In genomic region chr17:84279001-84279400, GRCm38 (mm10) we compare ENCODE assay signal across 23 mouse cellular contexts.
DNase-seq lines count a peak whose midpoint lies in the region; ATAC-seq and TF ChIP-seq lines count a peak whose summit lies in the region.
"Had no signal": no experiment of that assay in that cellular context is flagged by ENCODE, and none has a peak within 500 bp of the region (broad histone marks: within the 10 kb centered on the region; RNA-seq: fewer than 3 reads in every experiment).

No protein-coding gene starts in this region.

- no peak overlapping the region for H3K4me2 ChIP-seq in intestine, embryonic 15.5 days (replicated peaks)
- H3K4me2 ChIP-seq in intestine, embryonic 16.5 days (ENCODE audit: low read depth, low read length), result no peak overlapping the region
- H3K4me2 ChIP-seq in lung, embryonic 14.5 days, result peak overlapping the region; percentile 23; the same call in 1 of the 2 replicates
- H3K4me2 ChIP-seq in limb, embryonic 13.5 days (replicated peaks), result no peak overlapping the region
- H3K4me2 ChIP-seq in stomach, embryonic 16.5 days (ENCODE audit: low read depth, low read length), result peak overlapping the region; percentile 13; the same call in 1 of the 2 replicates
- H3K4me2 ChIP-seq: embryonic facial prominence, embryonic 15.5 days; heart, embryonic 12.5 days; hindbrain, embryonic 14.5 days; liver, embryonic 13.5 days; neural tube, embryonic 15.5 days had no signal

- no peaks in the 10 kb centered on the region for H3K36me3 ChIP-seq in intestine, embryonic 15.5 days
- H3K36me3 ChIP-seq in intestine, embryonic 16.5 days (ENCODE audit: control insufficient read depth, insufficient read depth, low read length), result no peaks in the 10 kb centered on the region
- no peaks in the 10 kb centered on the region for H3K36me3 ChIP-seq in lung, embryonic 14.5 days (ENCODE audit: insufficient read depth)
- no peaks in the 10 kb centered on the region for H3K36me3 ChIP-seq in limb, embryonic 13.5 days
- H3K36me3 ChIP-seq in stomach, embryonic 16.5 days (ENCODE audit: control insufficient read depth, insufficient read depth, low read length), result no peaks in the 10 kb centered on the region
- H3K36me3 ChIP-seq: embryonic facial prominence, embryonic 15.5 days; forebrain, embryonic 10.5 days; heart, embryonic 12.5 days; liver, embryonic 13.5 days; neural tube, embryonic 15.5 days had no signal

- H3K27me3 ChIP-seq in intestine, embryonic 15.5 days (replicated peaks), result no peaks in the 10 kb centered on the region
- H3K27me3 ChIP-seq in intestine, embryonic 16.5 days (replicated peaks; ENCODE audit: control insufficient read depth, insufficient read depth, low read length), result no peaks in the 10 kb centered on the region
- H3K27me3 ChIP-seq in lung, embryonic 14.5 days (ENCODE audit: insufficient read depth, low read length), result no peaks in the 10 kb centered on the region
- H3K27me3 ChIP-seq in limb, embryonic 13.5 days, result no peaks in the 10 kb centered on the region
- H3K27me3 ChIP-seq in stomach, embryonic 16.5 days (ENCODE audit: control insufficient read depth, insufficient read depth, low read length), result no peaks in the 10 kb centered on the region
- H3K27me3 ChIP-seq: embryonic facial prominence, embryonic 15.5 days; heart, embryonic 12.5 days; liver, embryonic 13.5 days; neural tube, embryonic 15.5 days had no signal

- no peak overlapping the region for H3K9ac ChIP-seq in intestine, embryonic 15.5 days
- H3K9ac ChIP-seq in intestine, embryonic 16.5 days (ENCODE audit: low read depth, low read length), result no peak overlapping the region
- H3K9ac ChIP-seq in lung, embryonic 14.5 days, result no peak overlapping the region
- H3K9ac ChIP-seq in limb, embryonic 13.5 days, result no peak overlapping the region
- H3K9ac ChIP-seq in stomach, embryonic 16.5 days (ENCODE audit: low read length), result no peak overlapping the region
- H3K9ac ChIP-seq: embryonic facial prominence, embryonic 15.5 days; heart, embryonic 12.5 days; hindbrain, embryonic 14.5 days; liver, embryonic 13.5 days; neural tube, embryonic 15.5 days had no signal

- no peaks in the 10 kb centered on the region for H3K9me3 ChIP-seq in intestine, embryonic 15.5 days
- H3K9me3 ChIP-seq in intestine, embryonic 16.5 days (ENCODE audit: control insufficient read depth, low read length), result no peaks in the 10 kb centered on the region
- no peaks in the 10 kb centered on the region for H3K9me3 ChIP-seq in lung, embryonic 14.5 days (ENCODE audit: low read depth, low read length)
- H3K9me3 ChIP-seq in limb, embryonic 13.5 days, result no peaks in the 10 kb centered on the region
- no peaks in the 10 kb centered on the region for H3K9me3 ChIP-seq in stomach, embryonic 16.5 days (replicated peaks; ENCODE audit: control insufficient read depth, low read length)
- H3K9me3 ChIP-seq: embryonic facial prominence, embryonic 15.5 days; forebrain, embryonic 10.5 days; heart, embryonic 12.5 days; liver, embryonic 13.5 days; neural tube, embryonic 15.5 days had no signal

- no peak overlapping the region for H3K4me3 ChIP-seq in intestine, embryonic 15.5 days (replicated peaks)
- H3K4me3 ChIP-seq in intestine, embryonic 16.5 days (ENCODE audit: low read length), result no peak overlapping the region
- H3K4me3 ChIP-seq in lung, embryonic 14.5 days (ENCODE audit: low read depth, low read length), result no peak overlapping the region
- H3K4me3 ChIP-seq in limb, embryonic 13.5 days, result no peak overlapping the region
- no peak overlapping the region for H3K4me3 ChIP-seq in stomach, embryonic 16.5 days (replicated peaks; ENCODE audit: low read length)
- H3K4me3 ChIP-seq: embryonic facial prominence, embryonic 15.5 days; forebrain, embryonic 10.5 days; heart, embryonic 12.5 days; liver, embryonic 13.5 days; neural tube, embryonic 15.5 days had no signal

- peak; percentile 53 for DNase-seq in lung, embryonic 14.5 days
- DNase-seq in lung, postnatal 4 days, result no peak
- DNase-seq in spleen, postnatal 4 days (ENCODE audit: low spot score in 2 of 2), result no peak
- DNase-seq: adrenal gland, postnatal 25 days; B cell, adult 2 months; cerebellum, adult 11 months; cerebellum, postnatal 14 days; heart, postnatal 14 days; kidney, adult 11 months; liver, embryonic 13.5 days; right cerebral cortex, postnatal 14 days; spleen, adult 18-20 months; thymus, postnatal 14 days had no signal

- H3K27ac ChIP-seq in intestine, embryonic 15.5 days, result peak overlapping the region; percentile 2; the same call in 1 of the 2 replicates
- no peak overlapping the region for H3K27ac ChIP-seq in intestine, embryonic 16.5 days (ENCODE audit: low read length)
- H3K27ac ChIP-seq in lung, embryonic 14.5 days (ENCODE audit: low read depth), result peak overlapping the region; percentile 77
- H3K27ac ChIP-seq in limb, embryonic 13.5 days, result peak overlapping the region; percentile 29; the same call in 1 of the 2 replicates
- peak overlapping the region; percentile 79 for H3K27ac ChIP-seq in stomach, embryonic 16.5 days (ENCODE audit: low read length)
- H3K27ac ChIP-seq: embryonic facial prominence, embryonic 15.5 days; forebrain, embryonic 10.5 days; hindbrain, embryonic 14.5 days; liver, embryonic 13.5 days; neural tube, embryonic 15.5 days had no signal

- TF ChIP-seq CTCF in lung, embryonic 14.5 days (IDR thresholded peaks at IDR 0.05; ENCODE audit: low read depth), result no peak

- WGBS in intestine, embryonic 15.5 days, result 34% methylated on average over 8 of the region's 8 CpGs
- 37% methylated on average over 8 of the region's 8 CpGs for WGBS in intestine, embryonic 16.5 days
- 37% methylated on average over 8 of the region's 8 CpGs for WGBS in lung, embryonic 14.5 days
- whole genome bisulfite sequencing in limb, embryonic 13.5 days, result 39% methylated on average over 8 of the region's 8 CpGs
- 32% methylated on average over 8 of the region's 8 CpGs for WGBS in stomach, embryonic 16.5 days

- no peak for ATAC-seq in intestine, embryonic 15.5 days
- ATAC-seq in intestine, embryonic 16.5 days, result no peak; the same call in 1 of the 2 replicates
- peak; percentile 44; the same call in 1 of the 2 replicates for ATAC-seq in lung, embryonic 14.5 days (ENCODE audit: insufficient read depth)
- peak; percentile 43; the same call in 1 of the 2 replicates for ATAC-seq in limb, embryonic 13.5 days (ENCODE audit: low FRiP score, low read depth)
- ATAC-seq in stomach, embryonic 16.5 days (ENCODE audit: insufficient read depth, low FRiP score), result no peak
- ATAC-seq: midbrain, embryonic 16.5 days had no signal

- H3K4me1 ChIP-seq in intestine, embryonic 15.5 days (replicated peaks), result peaks cover 35% of the 10 kb centered on the region
- peaks cover 26% of the 10 kb centered on the region for H3K4me1 ChIP-seq in intestine, embryonic 16.5 days (ENCODE audit: control insufficient read depth, insufficient read depth, low read length)
- H3K4me1 ChIP-seq in lung, embryonic 14.5 days (ENCODE audit: insufficient read depth), result peaks cover 36% of the 10 kb centered on the region
- H3K4me1 ChIP-seq in limb, embryonic 13.5 days, result peaks cover 46% of the 10 kb centered on the region
- peaks cover 39% of the 10 kb centered on the region for H3K4me1 ChIP-seq in stomach, embryonic 16.5 days (ENCODE audit: control insufficient read depth, insufficient read depth, low read length)

Comparison
In these comparisons a context has a peak if more than half of its experiments do, and no peak if none do; other contexts are left out.
1. ATAC-seq: peak in lung, embryonic 14.5 days (single experiment) and limb, embryonic 13.5 days (single experiment); none in intestine, embryonic 15.5 days (single experiment), intestine, embryonic 16.5 days (single experiment) and stomach, embryonic 16.5 days (single experiment).
2. H3K4me2 ChIP-seq: peak in lung, embryonic 14.5 days (single experiment) and stomach, embryonic 16.5 days (single experiment); none in intestine, embryonic 15.5 days (single experiment), intestine, embryonic 16.5 days (single experiment) and limb, embryonic 13.5 days (single experiment).